Mouse (Mus musculus): ENCODE measurements around the gene Rpl32. TPM values are rescaled to one million over a fixed set of nuclear protein-coding genes. Genes with fewer than 3 reads are reported as not detected.

The Rpl32 gene
- total and polyA plus RNA-seq, 2 experiments from 2014 or later, result 768 to 1,027 TPM

GRCm38 (mm10) chr6:115759461-115759860 is 49.1 kb downstream of the Rpl32 start:
- Histone ChIP-seq H3K27me3 (ENCODE audit: insufficient read depth, low read length) (no peaks in the 10 kb centered on the region), H3K27ac (ENCODE audit: low read depth, low read length) (no peak overlapping the region), H3K4me2 (ENCODE audit: low read depth, low read length, poor library complexity, severe bottlenecking) (no peak overlapping the region), H3K9ac (replicated peaks; ENCODE audit: low read length, poor library complexity, severe bottlenecking) (no peak overlapping the region), H3K4me1 (ENCODE audit: insufficient read depth, low read length) (peaks cover 3% of the 10 kb centered on the region; the same call in 1 of the 2 replicates), H3K9me3 (ENCODE audit: low read length) (no peaks in the 10 kb centered on the region), H3K4me3 (ENCODE audit: low read depth, low read length) (no peak overlapping the region), H3K36me3 (ENCODE audit: insufficient read depth, low read length) (no peaks in the 10 kb centered on the region)
- no peak for DNase-seq (ENCODE audit: low spot score)
- 70% methylated on average over 5 of the region's 5 CpGs for WGBS
- ATAC-seq (ENCODE audit: low FRiP score), result no peak
- no peak for TF ChIP-seq CTCF (IDR thresholded peaks at IDR 0.05)

- 69% methylated on average over 9 of the region's 9 CpGs for WGBS
- H3K36me3 ChIP-seq (ENCODE audit: insufficient read depth, low read length), result no peaks in the 10 kb centered on the region
- no peaks in the 10 kb centered on the region for H3K27me3 ChIP-seq (ENCODE audit: insufficient read depth, low read length)
- no peak overlapping the region for H3K9ac ChIP-seq (replicated peaks; ENCODE audit: low read length, poor library complexity, severe bottlenecking)
- no peak for ATAC-seq (ENCODE audit: low FRiP score)
- no peaks in the 10 kb centered on the region for H3K9me3 ChIP-seq (ENCODE audit: low read length)
- no peak overlapping the region for H3K4me3 ChIP-seq (ENCODE audit: low read depth, low read length)
- H3K4me1 ChIP-seq (ENCODE audit: insufficient read depth, low read length), result peaks cover 1% of the 10 kb centered on the region; the same call in 1 of the 2 replicates
- H3K4me2 ChIP-seq (ENCODE audit: low read depth, low read length, poor library complexity, severe bottlenecking), result no peak overlapping the region
- DNase-seq (ENCODE audit: low spot score), result no peak
- no peak for TF ChIP-seq CTCF (IDR thresholded peaks at IDR 0.05)
- no peak overlapping the region for H3K27ac ChIP-seq (ENCODE audit: low read depth, low read length)
Observed at GRCm38 (mm10) chr6:115758981-115759435, 49.5 kb downstream of the Rpl32 start.

GRCm38 (mm10) chr6:115755536-115755935 is 53.0 kb downstream of the Rpl32 start:
- TF ChIP-seq CTCF (IDR thresholded peaks at IDR 0.05), result no peak
- Histone ChIP-seq H3K4me2 (ENCODE audit: low read depth, low read length, poor library complexity, severe bottlenecking) (no peak overlapping the region), H3K27me3 (ENCODE audit: insufficient read depth, low read length) (no peaks in the 10 kb centered on the region), H3K9ac (replicated peaks; ENCODE audit: low read length, poor library complexity, severe bottlenecking) (no peak overlapping the region), H3K9me3 (ENCODE audit: low read length) (no peaks in the 10 kb centered on the region), H3K4me1 (ENCODE audit: insufficient read depth, low read length) (no peaks in the 10 kb centered on the region), H3K36me3 (ENCODE audit: insufficient read depth, low read length) (no peaks in the 10 kb centered on the region), H3K27ac (ENCODE audit: low read depth, low read length) (no peak overlapping the region), H3K4me3 (ENCODE audit: low read depth, low read length) (no peak overlapping the region)
- DNase-seq (ENCODE audit: low spot score) (no peak), ATAC-seq (ENCODE audit: low FRiP score) (no peak)
- WGBS, result 82% methylated on average over 7 of the region's 7 CpGs

Small RNA genes lying within 50 kb of the gene (microRNA-seq; reads per million reads assigned to microRNA genes)
- gene Mir7660 (ENCODE audit: borderline number of aligned reads), result not detected

Other genes starting within 250 kb of the Rpl32 start
- gene Mkrn2os, start 216.2 kb downstream of the Rpl32 start, total RNA-seq (2014; rRNA removed), result 0.19 TPM in 1 of 2 replicates, not detected in the other
- gene Mkrn2os, start 216.2 kb downstream of the Rpl32 start, polyA plus RNA-seq (2015; fragmentation: Nextera tagmentation; extraction: Ambion mirVana), result 0.28 and 0.36 TPM in 2 replicates
- gene Mkrn2, start 206.8 kb downstream of the Rpl32 start, total RNA-seq (2014; rRNA removed), result 19.1 and 26.1 TPM in 2 replicates
- 34.4 and 41.4 TPM in 2 replicates for gene Mkrn2, start 206.8 kb downstream of the Rpl32 start, polyA plus RNA-seq (2015; fragmentation: Nextera tagmentation; extraction: Ambion mirVana)
- gene Raf1, start 132.1 kb downstream of the Rpl32 start, total RNA-seq (2014; rRNA removed), result 195 and 196 TPM in 2 replicates
- gene Raf1, start 132.1 kb downstream of the Rpl32 start, polyA plus RNA-seq (2015; fragmentation: Nextera tagmentation; extraction: Ambion mirVana), result 88.2 and 89.1 TPM in 2 replicates
- gene Tmem40, start 46.3 kb downstream of the Rpl32 start, total RNA-seq (2014; rRNA removed), result 0.99 and 1.5 TPM in 2 replicates
- gene Tmem40, start 46.3 kb downstream of the Rpl32 start, polyA plus RNA-seq (2015; fragmentation: Nextera tagmentation; extraction: Ambion mirVana), result 1.5 TPM in 2 replicates
- gene Cand2, start 34.2 kb downstream of the Rpl32 start, total RNA-seq (2014; rRNA removed), result 9.3 and 10.2 TPM in 2 replicates
- gene Cand2, start 34.2 kb downstream of the Rpl32 start, polyA plus RNA-seq (2015; fragmentation: Nextera tagmentation; extraction: Ambion mirVana), result 4.2 and 4.3 TPM in 2 replicates
- gene Efcab12, start 29.7 kb upstream of the Rpl32 start, total RNA-seq (2014; rRNA removed), result 3.2 and 3.8 TPM in 2 replicates
- 1.5 and 2.1 TPM in 2 replicates for gene Efcab12, start 29.7 kb upstream of the Rpl32 start, polyA plus RNA-seq (2015; fragmentation: Nextera tagmentation; extraction: Ambion mirVana)
- 4.8 and 5.8 TPM in 2 replicates for gene Mbd4, start 44.6 kb upstream of the Rpl32 start, total RNA-seq (2014; rRNA removed)
- 4.1 and 5.2 TPM in 2 replicates for gene Mbd4, start 44.6 kb upstream of the Rpl32 start, polyA plus RNA-seq (2015; fragmentation: Nextera tagmentation; extraction: Ambion mirVana)
- gene Ift122, start 44.7 kb upstream of the Rpl32 start, total RNA-seq (2014; rRNA removed), result 31.7 and 42.7 TPM in 2 replicates
- gene Ift122, start 44.7 kb upstream of the Rpl32 start, polyA plus RNA-seq (2015; fragmentation: Nextera tagmentation; extraction: Ambion mirVana), result 22.6 and 24.3 TPM in 2 replicates
- gene Rho, start 123.0 kb upstream of the Rpl32 start, total RNA-seq (2014; rRNA removed), result 0.11 TPM in 1 of 2 replicates, not detected in the other
- gene Rho, start 123.0 kb upstream of the Rpl32 start, polyA plus RNA-seq (2015; fragmentation: Nextera tagmentation; extraction: Ambion mirVana), result 0.12 and 0.39 TPM in 2 replicates
- not detected in 2 replicates for gene H1foo, start 136.2 kb upstream of the Rpl32 start, total RNA-seq (2014; rRNA removed)
- gene H1foo, start 136.2 kb upstream of the Rpl32 start, polyA plus RNA-seq (2015; fragmentation: Nextera tagmentation; extraction: Ambion mirVana), result not detected in 2 replicates
- 14.9 and 17.3 TPM in 2 replicates for gene Plxnd1, start 186.3 kb upstream of the Rpl32 start, total RNA-seq (2014; rRNA removed)
- gene Plxnd1, start 186.3 kb upstream of the Rpl32 start, polyA plus RNA-seq (2015; fragmentation: Nextera tagmentation; extraction: Ambion mirVana), result 2.8 and 4.4 TPM in 2 replicates

All from midbrain, postnatal 0 days (tissue).